Mouse (Mus musculus): ENCODE measurements around the gene Zfp513. TPM values are rescaled to one million over a fixed set of nuclear protein-coding genes. Genes with fewer than 3 reads are reported as not detected.
A peak's percentile ranks its signal among the peaks of the same experiment; 100 is the strongest.

The Zfp513 gene
- polyA plus RNA-seq, 1 experiment from 2014 or later = 7.3 TPM

DNA sequence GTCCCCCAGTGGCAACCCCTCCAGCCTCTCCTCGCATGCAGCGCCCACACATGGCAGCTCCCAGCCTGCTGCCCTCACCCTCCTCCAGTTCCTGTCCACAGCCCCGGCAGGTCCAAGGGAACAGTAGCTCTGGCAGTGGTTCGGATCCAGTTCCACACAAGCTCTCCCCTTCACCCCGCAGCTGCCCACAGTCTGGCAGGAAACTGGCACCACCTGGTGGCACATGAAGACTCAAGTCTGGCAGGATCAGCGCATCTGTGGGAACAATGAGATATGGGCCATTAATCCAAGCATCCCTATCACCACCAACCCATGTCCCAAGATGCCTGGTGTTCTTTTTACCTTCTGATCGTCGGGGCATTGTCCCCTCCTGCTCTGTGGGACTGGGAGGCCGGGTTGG, 2.2 kb downstream of the Zfp513 start:
- H3K4me3 ChIP-seq = 0 out of 2 replicates have a peak overlapping the region, but pooled peaks have one; percentile 77
- ATAC-seq (ENCODE audit: extremely low read depth, insufficient number of reproducible peaks, low FRiP score, low TSS enrichment) = no peak
- no peak overlapping the region for H3K4me2 ChIP-seq
- H3K9ac ChIP-seq = no peak overlapping the region
- no peaks in the 10 kb centered on the region for H3K27me3 ChIP-seq (replicated peaks)
- H3K27ac ChIP-seq (replicated peaks) = no peak overlapping the region
- H3K36me3 ChIP-seq = peaks cover 84% of the 10 kb centered on the region
- WGBS = 85% methylated on average over 9 of the region's 9 CpGs
- H3K4me1 ChIP-seq = peaks cover 24% of the 10 kb centered on the region
- H3K9me3 ChIP-seq = peaks cover 4% of the 10 kb centered on the region

DNA sequence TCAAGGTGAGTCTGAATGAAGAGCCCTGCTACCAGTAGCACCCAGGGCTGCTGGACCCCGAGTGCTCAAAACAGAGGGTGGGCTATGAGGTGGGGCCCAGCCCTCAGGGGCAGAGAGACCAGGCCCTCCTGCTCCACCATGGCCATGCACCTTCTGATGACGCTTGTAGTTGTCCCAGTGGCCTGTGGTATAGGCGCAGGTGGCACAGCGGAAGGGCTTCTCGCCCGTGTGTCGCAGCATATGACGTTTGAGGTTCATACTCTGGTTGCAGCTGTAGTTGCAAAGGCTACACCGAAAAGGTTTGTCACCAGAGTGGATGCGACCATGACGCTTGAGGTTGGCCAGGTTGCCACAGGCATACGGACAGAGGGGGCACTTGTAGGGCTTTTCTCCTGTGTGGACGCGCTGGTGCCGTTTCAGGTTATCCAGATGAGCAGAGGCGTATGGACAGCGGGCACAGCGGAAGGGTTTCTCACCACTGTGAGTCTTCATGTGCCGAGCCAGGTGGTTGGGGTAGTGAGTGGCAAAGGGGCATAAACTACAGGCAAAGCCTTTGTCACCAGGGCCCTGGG, 2.7 kb downstream of the Zfp513 start:
- H3K4me2 ChIP-seq = no peak overlapping the region
- H3K27ac ChIP-seq (replicated peaks) = no peak overlapping the region
- H3K4me3 ChIP-seq = no peak overlapping the region
- H3K9ac ChIP-seq = no peak overlapping the region
- H3K9me3 ChIP-seq = peaks cover 4% of the 10 kb centered on the region
- H3K4me1 ChIP-seq = peaks cover 28% of the 10 kb centered on the region
- ATAC-seq (ENCODE audit: extremely low read depth, insufficient number of reproducible peaks, low FRiP score, low TSS enrichment) = no peak
- WGBS = 88% methylated on average over 19 of the region's 19 CpGs
- peaks cover 84% of the 10 kb centered on the region for H3K36me3 ChIP-seq
- H3K27me3 ChIP-seq (replicated peaks) = no peaks in the 10 kb centered on the region

DNA sequence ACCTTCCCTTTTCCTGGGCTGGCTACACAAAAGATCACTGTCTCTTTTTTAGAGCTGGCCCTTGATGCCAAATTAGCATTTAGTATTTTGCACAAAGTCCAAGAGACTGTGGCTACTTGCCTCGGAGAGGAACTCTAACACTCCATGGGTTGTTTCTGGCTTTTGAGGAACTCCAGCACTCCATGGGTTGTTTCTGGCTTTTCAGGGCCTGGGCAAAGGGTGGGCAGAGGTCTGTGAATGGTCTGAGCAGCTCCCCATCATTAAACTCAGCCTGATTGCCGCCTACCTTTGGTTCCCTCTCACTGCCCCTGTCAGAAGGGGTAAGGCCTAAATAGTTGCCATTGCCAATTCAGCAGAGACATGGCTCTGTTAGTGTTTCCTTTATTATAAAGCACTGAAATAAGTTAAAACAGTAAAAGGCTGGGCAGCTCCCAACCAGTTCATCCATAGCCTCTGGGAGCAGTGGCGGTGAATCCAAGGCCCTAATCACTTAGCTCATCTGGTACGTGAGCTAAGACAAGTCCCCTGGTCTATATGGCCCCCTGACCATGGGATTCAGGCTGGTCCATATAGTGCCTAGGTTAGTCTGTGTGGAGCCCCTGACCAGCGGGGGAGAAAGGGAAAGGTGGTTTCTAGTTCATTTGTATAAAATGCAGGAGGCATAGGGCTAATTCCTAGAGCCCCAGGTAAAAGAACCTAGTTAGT, 3.3 kb downstream of the Zfp513 start:
- 79% methylated on average over 5 of the region's 5 CpGs for WGBS
- Histone ChIP-seq H3K4me1 (peaks cover 34% of the 10 kb centered on the region), H3K36me3 (peaks cover 79% of the 10 kb centered on the region), H3K27me3 (replicated peaks) (no peaks in the 10 kb centered on the region), H3K27ac (replicated peaks) (no peak overlapping the region), H3K4me2 (no peak overlapping the region), H3K9ac (no peak overlapping the region), H3K9me3 (peaks cover 4% of the 10 kb centered on the region), H3K4me3 (no peak overlapping the region)
- no peak for ATAC-seq (ENCODE audit: extremely low read depth, insufficient number of reproducible peaks, low FRiP score, low TSS enrichment)

DNA sequence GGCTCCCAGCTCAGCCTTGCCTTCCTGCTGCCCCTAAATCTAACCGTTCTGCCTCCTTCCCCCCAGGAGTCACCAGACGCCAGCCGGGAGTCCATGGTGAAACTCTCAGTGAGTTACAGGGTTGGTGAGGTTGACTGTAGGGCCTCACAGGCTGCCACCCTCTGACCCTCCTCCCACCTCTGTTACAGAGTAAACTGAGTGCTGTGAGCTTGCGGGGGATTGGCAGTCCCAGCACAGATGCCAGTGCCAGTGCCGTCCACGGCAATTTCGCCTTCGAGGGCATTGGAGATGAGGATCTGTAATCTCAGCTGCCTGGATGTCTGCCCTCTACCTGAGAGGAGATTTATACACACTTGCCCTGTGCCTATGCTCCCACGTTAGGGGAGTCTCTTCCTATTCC, 3.9 kb downstream of the Zfp513 start:
- Histone ChIP-seq H3K4me2 (no peak overlapping the region), H3K9ac (no peak overlapping the region), H3K27me3 (replicated peaks) (no peaks in the 10 kb centered on the region), H3K27ac (replicated peaks) (0 out of 2 replicates have a peak overlapping the region, but pooled peaks have one; percentile 15), H3K9me3 (peaks cover 4% of the 10 kb centered on the region), H3K4me1 (peaks cover 34% of the 10 kb centered on the region), H3K36me3 (peaks cover 73% of the 10 kb centered on the region), H3K4me3 (no peak overlapping the region)
- ATAC-seq (ENCODE audit: extremely low read depth, insufficient number of reproducible peaks, low FRiP score, low TSS enrichment) = no peak
- WGBS = 76% methylated on average over 9 of the region's 9 CpGs

DNA sequence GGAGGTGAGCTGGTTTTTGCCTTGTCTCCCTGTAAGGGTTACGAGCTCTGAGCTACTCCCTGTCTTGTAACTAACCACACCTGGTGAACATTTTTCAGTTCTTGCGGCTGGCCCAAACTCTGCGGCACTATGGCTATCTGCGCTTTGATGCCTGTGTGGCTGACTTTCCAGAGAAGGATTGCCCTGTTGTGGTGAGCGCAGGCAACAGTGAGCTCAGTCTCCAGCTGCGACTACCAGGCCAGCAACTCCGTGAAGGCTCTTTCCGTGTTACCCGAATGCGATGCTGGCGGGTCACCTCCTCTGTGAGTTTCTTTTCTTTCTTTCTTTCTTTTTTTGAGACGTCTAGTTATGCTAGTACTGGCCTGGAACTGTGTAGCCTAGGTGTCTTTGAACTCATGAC, 5.0 kb downstream of the Zfp513 start:
- H3K4me1 ChIP-seq = peaks cover 29% of the 10 kb centered on the region
- no peaks in the 10 kb centered on the region for H3K27me3 ChIP-seq (replicated peaks)
- H3K4me2 ChIP-seq = no peak overlapping the region
- ATAC-seq (ENCODE audit: extremely low read depth, insufficient number of reproducible peaks, low FRiP score, low TSS enrichment) = no peak
- H3K9me3 ChIP-seq = peaks cover 4% of the 10 kb centered on the region
- H3K4me3 ChIP-seq = no peak overlapping the region
- 92% methylated on average over 12 of the region's 12 CpGs for WGBS
- no peak overlapping the region for H3K27ac ChIP-seq (replicated peaks)
- peaks cover 64% of the 10 kb centered on the region for H3K36me3 ChIP-seq
- no peak overlapping the region for H3K9ac ChIP-seq

DNA sequence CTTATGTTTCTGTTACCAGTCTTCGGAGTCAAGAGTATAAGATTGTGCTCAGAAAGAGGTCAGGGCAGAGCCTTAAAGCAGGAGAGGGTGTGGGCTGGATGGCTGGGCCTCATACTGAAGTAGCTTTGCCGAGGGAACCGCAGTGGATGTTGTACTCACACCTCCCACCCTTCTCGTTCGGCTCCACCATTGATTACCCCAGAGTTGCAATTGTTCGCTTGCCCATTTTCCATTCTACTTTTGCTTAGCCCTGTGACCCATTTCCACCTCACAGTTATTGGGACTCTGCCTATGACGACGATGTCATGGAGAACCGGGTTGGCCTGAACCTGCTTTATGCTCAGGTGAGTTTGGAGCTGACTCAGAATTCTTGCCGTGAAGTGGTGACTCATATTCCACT, 5.9 kb downstream of the Zfp513 start:
- 89% methylated on average over 10 of the region's 10 CpGs for WGBS
- peaks cover 35% of the 10 kb centered on the region for H3K4me1 ChIP-seq
- no peaks in the 10 kb centered on the region for H3K27me3 ChIP-seq (replicated peaks)
- ATAC-seq (ENCODE audit: extremely low read depth, insufficient number of reproducible peaks, low FRiP score, low TSS enrichment) = no peak
- peaks cover 4% of the 10 kb centered on the region for H3K9me3 ChIP-seq
- no peak overlapping the region for H3K9ac ChIP-seq
- H3K4me3 ChIP-seq = no peak overlapping the region
- H3K4me2 ChIP-seq = no peak overlapping the region
- no peak overlapping the region for H3K27ac ChIP-seq (replicated peaks)
- H3K36me3 ChIP-seq = peaks cover 68% of the 10 kb centered on the region

DNA sequence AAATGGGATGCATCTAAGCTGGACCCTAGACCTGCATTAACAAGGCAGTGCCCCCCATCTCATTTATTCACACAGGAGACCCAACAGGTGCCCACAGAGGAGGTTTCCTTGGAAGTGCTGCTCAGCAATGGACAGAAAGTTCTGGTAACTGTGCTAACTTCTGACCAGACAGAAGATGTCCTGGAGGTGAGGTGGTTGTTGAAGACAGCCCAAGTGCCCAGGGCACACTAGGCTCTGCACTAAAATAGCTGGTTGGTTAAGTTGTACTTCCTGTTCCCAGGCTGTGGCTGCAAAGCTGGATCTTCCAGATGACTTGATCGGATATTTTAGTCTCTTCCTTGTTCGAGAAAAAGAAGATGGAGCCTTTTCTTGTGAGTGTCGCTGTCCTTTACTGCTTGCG, 6.4 kb downstream of the Zfp513 start:
- 92% methylated on average over 4 of the region's 4 CpGs for WGBS
- ATAC-seq (ENCODE audit: extremely low read depth, insufficient number of reproducible peaks, low FRiP score, low TSS enrichment) = no peak
- Histone ChIP-seq H3K9ac (no peak overlapping the region), H3K9me3 (peaks cover 4% of the 10 kb centered on the region), H3K4me1 (peaks cover 31% of the 10 kb centered on the region), H3K27me3 (replicated peaks) (no peaks in the 10 kb centered on the region), H3K36me3 (peaks cover 74% of the 10 kb centered on the region), H3K4me3 (no peak overlapping the region), H3K4me2 (no peak overlapping the region), H3K27ac (replicated peaks) (no peak overlapping the region)

DNA sequence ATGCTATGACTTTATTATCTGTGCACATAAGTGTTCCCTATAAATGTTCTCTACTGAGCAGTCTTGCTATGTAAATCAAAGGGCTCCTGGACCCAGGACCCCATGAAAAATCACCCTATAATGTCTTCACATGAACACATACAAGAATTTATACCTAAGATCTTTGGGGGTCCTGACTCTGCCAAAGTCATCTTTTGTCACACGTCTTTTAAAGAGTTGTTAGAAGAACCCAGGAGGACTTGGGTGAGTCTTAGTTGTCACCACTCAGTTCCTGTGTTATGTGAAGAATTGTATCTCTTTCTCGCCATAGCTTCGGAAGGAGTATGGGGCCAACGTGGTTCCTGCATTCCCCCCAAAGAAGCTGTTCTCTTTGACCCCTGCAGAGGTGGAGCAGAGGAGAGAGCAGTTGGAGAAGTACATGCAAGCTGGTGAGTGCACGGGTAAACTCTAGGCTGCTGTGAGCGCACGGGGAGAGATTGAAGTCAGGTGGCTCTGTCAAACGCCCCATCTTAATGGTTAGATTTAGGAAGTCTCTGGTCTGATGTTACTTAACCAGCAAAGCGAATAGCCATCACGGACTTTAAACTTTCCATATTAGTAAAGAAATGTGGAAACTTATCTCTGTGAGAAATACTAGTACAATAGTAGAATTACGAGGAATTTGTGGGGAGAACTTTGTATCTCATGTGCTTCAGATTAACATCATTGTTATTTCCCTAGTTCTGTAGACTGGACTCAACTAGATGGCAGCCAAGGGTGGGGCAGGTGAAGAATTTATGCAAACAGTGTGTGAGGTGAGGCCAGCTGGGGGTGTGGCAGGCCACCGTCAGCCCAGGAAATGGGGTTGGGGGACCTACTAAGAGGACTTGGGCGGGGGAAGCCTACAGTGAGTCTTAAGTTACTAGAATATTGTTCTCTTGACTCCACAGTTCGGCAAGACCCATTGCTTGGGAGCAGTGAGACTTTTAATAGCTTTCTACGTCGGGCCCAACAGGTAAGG, 7.3 kb downstream of the Zfp513 start:
- Histone ChIP-seq H3K36me3 (peaks cover 74% of the 10 kb centered on the region), H3K4me1 (peaks cover 23% of the 10 kb centered on the region), H3K9ac (peak overlapping the region; percentile 94), H3K27me3 (replicated peaks) (no peaks in the 10 kb centered on the region), H3K4me2 (peak overlapping the region; percentile 80), H3K27ac (replicated peaks) (no peak overlapping the region), H3K4me3 (peak overlapping the region; percentile 75), H3K9me3 (no peaks in the 10 kb centered on the region)
- ATAC-seq (ENCODE audit: extremely low read depth, insufficient number of reproducible peaks, low FRiP score, low TSS enrichment) = no peak
- 88% methylated on average over 16 of the region's 16 CpGs for WGBS

DNA sequence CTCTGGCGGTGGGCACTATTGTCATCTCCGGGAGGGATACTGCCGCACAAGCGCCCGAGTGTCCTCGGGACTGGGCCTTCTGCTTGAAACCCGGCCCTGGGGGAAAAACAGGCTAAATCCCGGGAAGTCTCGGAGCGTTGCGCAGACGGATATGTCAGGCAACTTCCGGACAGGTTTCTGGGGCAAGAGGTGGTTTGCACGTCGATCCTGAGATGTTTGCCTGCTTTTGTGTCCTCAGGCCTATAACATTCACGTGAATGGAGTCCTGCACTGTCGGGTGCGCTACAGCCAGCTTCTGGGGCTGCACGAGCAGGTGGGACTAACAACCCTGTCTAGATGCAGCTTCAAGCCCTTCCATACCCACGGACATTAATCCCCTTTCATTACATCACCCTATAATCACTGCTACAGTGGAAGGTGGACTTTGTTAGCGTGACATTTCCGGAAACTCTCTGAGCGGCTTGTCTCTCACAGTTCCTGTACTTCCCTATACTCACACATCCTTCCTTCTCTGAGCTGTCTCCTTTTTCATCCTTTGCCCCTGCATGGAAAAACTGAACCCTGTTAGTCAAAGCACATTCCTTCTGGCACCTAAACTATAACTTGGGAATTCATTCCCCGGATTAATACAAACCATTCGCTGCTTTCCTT, 8.3 kb downstream of the Zfp513 start:
- Histone ChIP-seq H3K27ac (replicated peaks) (peak overlapping the region; percentile 83), H3K36me3 (peaks cover 74% of the 10 kb centered on the region), H3K4me1 (peaks cover 23% of the 10 kb centered on the region), H3K9ac (peak overlapping the region; percentile 94), H3K9me3 (no peaks in the 10 kb centered on the region), H3K4me3 (peak overlapping the region; percentile 75), H3K4me2 (peak overlapping the region; percentile 80), H3K27me3 (replicated peaks) (no peaks in the 10 kb centered on the region)
- WGBS = 8% methylated on average over 25 of the region's 25 CpGs
- no peak for ATAC-seq (ENCODE audit: extremely low read depth, insufficient number of reproducible peaks, low FRiP score, low TSS enrichment)

DNA sequence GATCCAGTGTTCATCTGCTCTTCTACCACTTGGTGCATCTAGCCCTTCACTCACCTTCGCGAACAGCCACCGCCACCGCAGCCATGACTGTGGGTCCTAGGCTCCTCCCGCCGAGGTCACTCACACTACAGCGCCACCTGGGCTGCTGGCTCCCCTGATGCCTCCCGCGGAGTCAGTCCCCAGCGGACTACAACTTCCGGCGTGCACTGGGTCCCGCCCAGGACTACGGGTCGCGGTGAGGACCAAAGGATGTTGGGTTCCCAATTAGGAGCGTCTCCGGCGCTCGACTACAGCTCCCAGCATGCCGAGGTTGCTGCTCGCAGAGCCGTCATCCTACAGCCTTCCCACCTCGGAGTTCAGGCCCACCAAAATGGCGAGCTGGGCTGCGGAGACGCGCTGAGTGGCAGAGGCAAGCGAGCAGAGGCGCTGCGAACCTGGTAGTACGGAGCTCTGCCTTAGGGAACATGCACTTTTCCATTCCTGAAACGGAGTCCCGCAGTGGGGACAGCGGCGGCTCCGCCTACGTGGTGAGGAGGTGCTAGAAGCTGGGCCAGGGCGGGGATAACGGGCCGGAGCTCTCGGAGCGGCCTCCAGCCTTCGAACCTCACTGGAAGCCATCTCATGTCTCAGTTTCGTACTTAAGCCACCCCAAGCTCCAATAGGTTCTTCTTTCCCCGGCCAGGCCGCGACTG, 9.0 kb downstream of the Zfp513 start, which contains the start of the genes Snx17 and Eif2b4:
TSS of gene Snx17 (plus strand) at position 289 of the 692 bp plus-strand sequence.
TSS of gene Eif2b4 (minus strand) at position 492 of the 692 bp plus-strand sequence.
- peak within 1 kb of the TSS; percentile 94 for H3K9ac ChIP-seq
- peak within 1 kb of the TSS; percentile 75 for H3K4me3 ChIP-seq
- H3K4me2 ChIP-seq = peak within 1 kb of the TSS; percentile 80
- no peaks in the 10 kb centered on the region for H3K27me3 ChIP-seq (replicated peaks)
- H3K27ac ChIP-seq (replicated peaks) = peak within 1 kb of the TSS; percentile 83
- under 1% methylated on average over 48 of the region's 48 CpGs for WGBS
- peaks cover 74% of the 10 kb centered on the region for H3K36me3 ChIP-seq
- H3K4me1 ChIP-seq = peaks cover 23% of the 10 kb centered on the region
- ATAC-seq (ENCODE audit: extremely low read depth, insufficient number of reproducible peaks, low FRiP score, low TSS enrichment) = peak; percentile 94
- H3K9me3 ChIP-seq = no peaks in the 10 kb centered on the region

Measured in heart, embryonic 13.5 days (tissue).